Mouse (Mus musculus) kidney, embryonic 14.5 days (tissue): ENCODE measurements at regions not wholly inside any gene's neighbourhood (a gene's known extent, or its start where the extent isn't known, plus 50 kb on each side); places are given as distances from the start of the nearest gene placed in this dataset.

Experiments used
- ATAC-seq: fragments of 200-750 bp; cut with Nextera tagmentation; 2 replicates; pipeline ENCODE4 v1.8.0; 2017; ENCODE audit warnings: moderate number of reproducible peaks, mild to moderate bottlenecking, moderate TSS enrichment, moderate library complexity; ENCODE audit not compliant: low FRiP score, low TSS enrichment
- H3K27ac ChIP-seq: fragments of 300-500 bp; sonication (generic); 2 replicates; pipeline ENCODE4 v1.5.1; 2014; ENCODE audit warnings: low read depth, mild to moderate bottlenecking, low read length, moderate library complexity, mixed read lengths
- H3K27me3 ChIP-seq: fragments of 300-500 bp; sonication (generic); 2 replicates; pipeline ENCODE4 v1.6.1; 2014; ENCODE audit warnings: mild to moderate bottlenecking, low read length; ENCODE audit not compliant: control insufficient read depth, insufficient read depth
- H3K36me3 ChIP-seq: fragments of 300-500 bp; sonication (generic); 2 replicates; pipeline ENCODE4 v1.6.1; 2014; ENCODE audit warnings: low read length, mixed read lengths; ENCODE audit not compliant: control insufficient read depth, insufficient read depth
- H3K4me1 ChIP-seq: fragments of 300-500 bp; sonication (generic); 2 replicates; pipeline ENCODE4 v1.6.1; 2014; ENCODE audit warnings: low read length, mixed read lengths; ENCODE audit not compliant: control insufficient read depth, insufficient read depth
- H3K4me2 ChIP-seq: fragments of 300-500 bp; sonication (generic); replicated peaks from 2 replicates; pipeline ENCODE4 v1.6.1; 2014; ENCODE audit warnings: low read depth, mild to moderate bottlenecking, low read length
- H3K4me3 ChIP-seq: fragments of 300-500 bp; sonication (generic); 2 replicates; pipeline ENCODE4 v1.5.1; 2014; ENCODE audit warnings: mild to moderate bottlenecking, low read length
- H3K9ac ChIP-seq: fragments of 300-500 bp; sonication (generic); 2 replicates; pipeline ENCODE4 v1.6.1; 2014; ENCODE audit warnings: low read depth, mild to moderate bottlenecking, low read length, moderate library complexity
- H3K9me3 ChIP-seq: fragments of 300-500 bp; sonication (generic); 2 replicates; pipeline ENCODE4 v1.6.1; 2016; ENCODE audit warnings: low read length; ENCODE audit not compliant: control insufficient read depth
- WGBS: fragments of 180-500 bp; shearing (Covaris S2); extraction: QIAGEN DNeasy Blood & Tissue Kit; methylation state at CpG from one replicate; pipeline ENCODE4 v1.1.7; 2014; 5-methylcytosine and 5-hydroxymethylcytosine counted together

DNA sequence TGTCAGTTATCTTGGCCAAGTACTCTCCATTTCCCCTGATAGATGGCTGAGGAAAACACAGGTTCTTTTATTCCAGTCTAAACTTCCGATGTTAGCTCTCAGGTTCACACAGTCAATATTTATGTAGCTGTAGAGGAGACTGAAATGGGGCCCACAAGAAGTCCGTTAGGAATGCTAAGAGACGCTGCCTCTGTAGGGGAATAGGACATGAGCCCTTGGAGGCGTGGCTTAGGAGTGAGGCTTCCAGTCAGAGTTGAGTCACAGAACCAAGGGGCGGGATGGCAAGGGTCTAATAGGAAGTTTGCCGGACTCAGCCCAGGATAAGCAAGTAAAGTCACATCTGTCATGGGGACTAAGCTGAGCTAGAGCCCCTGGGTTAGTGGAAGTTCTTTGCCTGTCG lies 150.5 kb downstream of the Bcl11b start:
- Histone ChIP-seq H3K9me3 (no peaks in the 10 kb centered on the region), H3K9ac (no peak overlapping the region), H3K4me2 (no peak overlapping the region), H3K27ac (no peak overlapping the region), H3K4me1 (no peaks in the 10 kb centered on the region), H3K4me3 (no peak overlapping the region), H3K27me3 (no peaks in the 10 kb centered on the region), H3K36me3 (no peaks in the 10 kb centered on the region)
- WGBS = 52% methylated on average over 7 of the region's 7 CpGs
- no peak for ATAC-seq

DNA sequence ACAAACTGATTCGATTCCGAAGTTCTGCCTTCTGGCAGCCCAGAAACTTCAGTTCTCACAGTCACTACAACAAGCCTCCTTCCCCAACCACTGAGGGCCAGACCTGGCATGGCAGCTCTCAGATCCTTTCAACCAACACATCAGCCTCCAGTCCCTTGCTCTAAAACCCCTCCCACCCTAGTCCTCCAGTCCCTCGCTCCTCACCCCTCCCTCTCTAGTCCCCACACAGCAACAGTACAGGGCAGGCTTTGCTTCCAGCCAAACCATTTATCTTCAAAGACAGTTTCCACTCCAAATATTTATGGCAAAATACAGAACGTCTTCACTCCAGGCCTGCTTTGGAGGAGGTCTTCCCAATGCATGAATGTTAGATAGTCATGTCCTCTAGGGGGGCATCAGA lies 147.9 kb downstream of the Bcl11b start:
- H3K27ac ChIP-seq = no peak overlapping the region
- no peak overlapping the region for H3K9ac ChIP-seq
- 58% methylated on average over 4 of the region's 4 CpGs for WGBS
- no peak overlapping the region for H3K4me3 ChIP-seq
- ATAC-seq = no peak
- no peak overlapping the region for H3K4me2 ChIP-seq
- no peaks in the 10 kb centered on the region for H3K36me3 ChIP-seq
- no peaks in the 10 kb centered on the region for H3K4me1 ChIP-seq
- H3K27me3 ChIP-seq = no peaks in the 10 kb centered on the region
- no peaks in the 10 kb centered on the region for H3K9me3 ChIP-seq

DNA sequence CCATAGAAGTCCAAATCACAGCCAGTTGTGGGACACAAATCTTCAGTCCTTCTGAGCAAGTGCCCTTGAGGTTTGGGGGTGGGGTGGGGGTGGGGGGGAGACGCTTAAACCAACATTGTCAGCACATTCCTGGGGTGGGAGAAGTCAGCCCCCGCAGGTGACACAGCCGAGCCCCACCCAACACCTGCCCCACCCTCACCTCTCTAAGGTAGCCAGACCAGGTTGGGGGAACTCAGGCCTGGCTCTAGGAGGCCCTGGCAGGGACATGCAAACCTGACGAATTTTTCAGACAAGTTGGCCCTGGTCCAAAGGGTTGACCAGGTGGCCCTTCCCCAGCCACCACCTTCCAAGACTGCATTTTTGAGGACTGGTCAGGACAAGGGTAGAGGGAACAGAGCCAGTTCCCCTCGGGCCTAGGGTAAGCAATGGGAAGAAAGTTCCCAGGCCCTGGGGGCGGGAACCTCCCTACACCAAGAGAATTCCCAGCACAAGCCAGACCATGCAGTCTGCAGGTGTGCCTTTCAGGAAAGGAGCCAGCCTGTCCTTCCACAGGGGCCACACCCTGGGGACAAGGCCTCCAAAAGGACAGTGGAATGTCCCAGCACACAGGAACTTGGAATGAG lies 146.9 kb downstream of the Bcl11b start:
- no peaks in the 10 kb centered on the region for H3K27me3 ChIP-seq
- no peaks in the 10 kb centered on the region for H3K4me1 ChIP-seq
- no peaks in the 10 kb centered on the region for H3K9me3 ChIP-seq
- H3K27ac ChIP-seq = no peak overlapping the region
- H3K4me3 ChIP-seq = no peak overlapping the region
- no peaks in the 10 kb centered on the region for H3K36me3 ChIP-seq
- ATAC-seq = peak; percentile 32; the same call in 1 of the 2 replicates
- 76% methylated on average over 6 of the region's 6 CpGs for WGBS
- no peak overlapping the region for H3K4me2 ChIP-seq
- H3K9ac ChIP-seq = no peak overlapping the region

DNA sequence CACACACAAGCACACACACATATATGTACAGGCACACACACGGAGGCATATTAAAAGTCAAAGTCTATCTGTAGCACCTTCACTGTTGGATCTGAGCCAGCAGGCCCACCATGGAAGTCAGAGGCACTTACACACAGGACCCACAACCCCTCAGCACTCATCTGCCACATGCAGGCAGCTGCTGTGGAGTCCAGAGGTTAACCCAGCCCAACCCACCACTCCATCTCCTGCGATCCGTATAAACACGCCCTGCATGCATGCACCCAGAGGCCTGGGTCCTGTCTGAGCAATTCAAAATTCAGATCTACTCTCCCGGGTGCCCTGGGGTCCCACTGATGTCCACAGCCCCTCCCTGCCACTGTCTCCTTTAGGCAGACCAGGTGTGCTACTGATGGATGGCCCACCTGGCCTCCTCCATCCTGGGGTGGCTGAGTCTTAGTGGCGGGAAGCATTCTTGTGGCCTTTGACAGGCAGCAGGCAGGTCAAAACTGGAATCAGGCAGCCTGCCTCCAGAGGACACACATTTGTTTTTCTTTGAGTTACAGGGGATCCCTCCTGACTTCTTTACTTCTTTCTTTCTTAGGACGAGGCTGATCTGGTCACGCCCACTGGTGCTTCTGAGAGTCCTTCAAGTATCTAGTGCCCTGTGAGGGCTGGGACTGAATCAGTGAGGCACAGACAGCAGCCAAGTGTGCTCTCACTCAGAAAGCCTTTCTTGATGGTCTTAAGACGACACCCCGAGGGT lies 144.7 kb downstream of the Bcl11b start:
- no peaks in the 10 kb centered on the region for H3K9me3 ChIP-seq
- no peaks in the 10 kb centered on the region for H3K4me1 ChIP-seq
- H3K27me3 ChIP-seq = no peaks in the 10 kb centered on the region
- ATAC-seq = no peak; the same call in 1 of the 2 replicates
- no peak overlapping the region for H3K4me3 ChIP-seq
- no peak overlapping the region for H3K9ac ChIP-seq
- no peaks in the 10 kb centered on the region for H3K36me3 ChIP-seq
- H3K4me2 ChIP-seq = no peak overlapping the region
- H3K27ac ChIP-seq = no peak overlapping the region
- 55% methylated on average over 10 of the region's 10 CpGs for WGBS

DNA sequence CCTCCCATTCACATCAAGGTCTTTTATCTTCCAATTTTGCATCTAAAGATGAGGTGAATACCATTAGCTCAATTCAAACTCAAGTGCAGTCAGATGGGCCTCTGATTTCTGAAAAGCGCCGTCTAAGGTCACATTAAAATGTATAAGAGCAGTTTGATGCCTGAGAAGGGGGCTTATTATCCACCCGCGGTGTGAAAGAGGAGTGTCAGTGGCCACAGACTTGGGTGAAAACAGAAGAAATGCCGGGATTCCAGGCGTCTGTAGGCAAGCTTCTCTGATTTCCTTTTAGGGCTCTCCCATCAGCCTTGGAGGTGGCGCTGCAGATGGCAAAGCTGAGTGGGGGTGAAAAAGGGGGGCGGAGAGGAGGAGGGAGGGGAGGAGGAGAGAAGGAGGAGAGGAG lies 143.7 kb downstream of the Bcl11b start:
- no peak overlapping the region for H3K9ac ChIP-seq
- no peaks in the 10 kb centered on the region for H3K36me3 ChIP-seq
- no peaks in the 10 kb centered on the region for H3K4me1 ChIP-seq
- no peak overlapping the region for H3K27ac ChIP-seq
- no peak for ATAC-seq
- WGBS = 19% methylated on average over 8 of the region's 8 CpGs
- no peak overlapping the region for H3K4me3 ChIP-seq
- no peaks in the 10 kb centered on the region for H3K9me3 ChIP-seq
- H3K27me3 ChIP-seq = no peaks in the 10 kb centered on the region
- no peak overlapping the region for H3K4me2 ChIP-seq

DNA sequence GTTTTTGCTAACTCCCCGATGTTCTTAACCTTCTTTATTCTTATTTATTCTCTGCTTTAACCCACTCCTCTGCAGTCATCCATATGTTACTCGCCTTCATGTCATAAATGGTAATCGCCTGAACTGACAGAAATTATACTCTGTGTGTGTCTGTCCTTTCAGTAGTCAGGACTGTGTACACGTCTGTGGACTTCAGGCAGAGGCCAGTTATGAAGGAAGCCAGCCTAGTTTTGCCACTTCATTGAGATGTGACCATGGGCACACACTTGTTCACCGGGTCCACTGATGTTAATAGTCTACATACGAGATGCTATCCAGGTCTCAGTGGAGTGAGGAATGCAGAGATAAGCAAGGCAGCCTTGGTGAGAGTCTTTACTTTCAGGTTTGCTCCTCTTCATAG lies 143.0 kb downstream of the Bcl11b start:
- Histone ChIP-seq H3K9me3 (no peaks in the 10 kb centered on the region), H3K9ac (no peak overlapping the region), H3K4me2 (no peak overlapping the region), H3K36me3 (no peaks in the 10 kb centered on the region), H3K4me3 (no peak overlapping the region), H3K4me1 (no peaks in the 10 kb centered on the region), H3K27ac (no peak overlapping the region), H3K27me3 (no peaks in the 10 kb centered on the region)
- WGBS = 81% methylated on average over 6 of the region's 6 CpGs
- no peak for ATAC-seq
